Mouse (Mus musculus): ENCODE measurements around the gene Slc2a13.

DNA sequence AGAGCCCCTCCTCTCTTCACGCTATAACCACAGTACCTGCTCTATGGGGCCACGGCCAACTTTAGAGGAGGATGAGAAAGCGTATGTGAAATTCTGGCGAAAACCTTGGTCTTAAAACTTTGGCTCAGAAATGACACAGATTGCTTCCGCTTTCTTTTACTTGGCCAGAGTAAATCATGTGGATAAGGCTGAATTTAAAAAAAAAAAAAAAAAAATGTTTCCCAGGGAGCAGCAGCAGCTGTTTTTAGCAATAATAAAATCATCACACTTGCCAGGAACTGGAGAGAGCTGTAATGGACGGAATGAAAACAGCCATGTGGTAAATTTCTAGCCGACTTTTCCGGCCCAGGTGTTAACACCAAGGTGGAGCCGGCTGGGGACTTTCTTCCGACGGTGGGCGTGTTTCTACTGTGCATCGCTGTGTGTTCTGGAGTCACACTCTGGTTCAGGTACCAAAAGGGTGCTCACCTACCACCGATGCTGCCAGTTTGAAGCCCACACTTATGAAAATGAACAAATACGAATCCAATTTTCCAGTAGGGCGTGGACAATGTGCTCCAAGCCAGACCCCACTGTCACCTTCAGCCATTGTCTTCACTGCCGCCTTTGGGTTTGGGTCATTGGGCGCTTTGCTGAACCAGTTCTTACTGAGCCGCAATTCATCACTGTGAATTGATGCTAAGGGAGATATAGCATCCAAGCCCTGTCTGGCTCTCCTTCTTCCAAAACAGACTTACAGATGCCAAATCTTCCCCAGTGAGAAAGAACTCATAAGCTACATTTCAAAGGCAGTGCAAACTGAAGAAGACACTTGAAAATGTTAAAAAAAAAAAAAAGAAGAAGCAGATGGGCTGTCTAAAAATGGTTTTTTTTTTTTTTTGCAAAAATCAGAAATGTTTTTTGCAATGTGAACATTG, 258.4 kb downstream of the Slc2a13 start:
- TF ChIP-seq CTCF (conservative IDR thresholded peaks at IDR 0.05; ENCODE audit: low read length): no peak
- TF ChIP-seq NANOG (IDR thresholded peaks at IDR 0.05; ENCODE audit: borderline replicate concordance, low read length): no peak
